Mouse (Mus musculus) heart, embryonic 14.5 days (tissue): ENCODE results near the gene Slc2a12. TPM values are rescaled to one million over a fixed set of nuclear protein-coding genes. Genes with fewer than 3 reads are reported as not detected.

ENCODE experiments used
- ATAC-seq: fragments of 200-750 bp; cut with Nextera tagmentation; 2 replicates; pipeline ENCODE4 v1.8.0; 2017; ENCODE audit warnings: low read depth, moderate TSS enrichment; ENCODE audit not compliant: insufficient number of reproducible peaks, insufficient read depth, low FRiP score
- H3K27ac ChIP-seq, 2 experiments: fragments of 200-500 bp in 1 of 2; fragments of 300-500 bp in 1 of 2; sonication (generic) in 1 of 2; replicated peaks in 1 of 2; 2 replicates each; pipeline ENCODE4 v1.5.1; 2012 to 2014; ENCODE audit warnings: low read depth in 2 of 2, low read length in 2 of 2, control low read depth in 1 of 2, mild to moderate bottlenecking in 1 of 2, mixed read lengths in 1 of 2; ENCODE audit not compliant: control insufficient read depth in 1 of 2, insufficient read depth in 1 of 2
- H3K27me3 ChIP-seq: fragments of 300-500 bp; sonication (generic); 2 replicates; pipeline ENCODE4 v1.6.1; 2014; ENCODE audit warnings: mild to moderate bottlenecking, low read length, control low read depth; ENCODE audit not compliant: control insufficient read depth, insufficient read depth
- H3K36me3 ChIP-seq: fragments of 300-500 bp; sonication (generic); 2 replicates; pipeline ENCODE4 v1.6.1; 2014; ENCODE audit warnings: mild to moderate bottlenecking, control low read depth, low read length, mixed read lengths; ENCODE audit not compliant: control insufficient read depth, insufficient read depth
- H3K4me1 ChIP-seq, 2 experiments: fragments of 200-500 bp in 1 of 2; fragments of 300-500 bp in 1 of 2; sonication (generic) in 1 of 2; 2 replicates each; pipeline ENCODE4 v1.6.1; 2012 to 2014; ENCODE audit warnings: low read length in 2 of 2, control low read depth in 1 of 2, mixed read lengths in 1 of 2; ENCODE audit not compliant: control insufficient read depth in 2 of 2, insufficient read depth in 2 of 2
- H3K4me2 ChIP-seq: fragments of 300-500 bp; sonication (generic); 2 replicates; pipeline ENCODE4 v1.6.1; 2014; ENCODE audit warnings: mild to moderate bottlenecking, low read length
- H3K4me3 ChIP-seq, 2 experiments: fragments of 200-500 bp in 1 of 2; fragments of 300-500 bp in 1 of 2; sonication (generic) in 1 of 2; 2 replicates each; pipeline ENCODE4 v1.5.1; 2012 to 2014; ENCODE audit warnings: low read length in 2 of 2, mild to moderate bottlenecking in 2 of 2, control low read depth in 1 of 2, low read depth in 1 of 2, moderate library complexity in 1 of 2; ENCODE audit not compliant: control insufficient read depth in 1 of 2, insufficient read depth in 1 of 2
- H3K9ac ChIP-seq: fragments of 300-500 bp; sonication (generic); 2 replicates; pipeline ENCODE4 v1.6.1; 2014; ENCODE audit warnings: mild to moderate bottlenecking, low read length
- H3K9me3 ChIP-seq: fragments of 300-500 bp; sonication (generic); 2 replicates; pipeline ENCODE4 v1.6.1; 2016; ENCODE audit warnings: low read length, control low read depth; ENCODE audit not compliant: control insufficient read depth
- WGBS: fragments of 180-500 bp; shearing (Covaris S2); extraction: QIAGEN DNeasy Blood & Tissue Kit; methylation state at CpG from one replicate; pipeline ENCODE4 v1.1.7; 2014; 5-methylcytosine and 5-hydroxymethylcytosine counted together
- polyA plus RNA-seq: library from polyadenylated mRNA; unstranded; fragments of >200 nt; fragmentation: Nextera tagmentation; extraction: Ambion mirVana; gene quantifications from 2 replicates; pipeline ENCODE4 v1.2.1, GENCODE M21; 2014

The Slc2a12 gene
- polyA plus RNA-seq, 1 experiment from 2014 or later: 1.8 TPM

DNA sequence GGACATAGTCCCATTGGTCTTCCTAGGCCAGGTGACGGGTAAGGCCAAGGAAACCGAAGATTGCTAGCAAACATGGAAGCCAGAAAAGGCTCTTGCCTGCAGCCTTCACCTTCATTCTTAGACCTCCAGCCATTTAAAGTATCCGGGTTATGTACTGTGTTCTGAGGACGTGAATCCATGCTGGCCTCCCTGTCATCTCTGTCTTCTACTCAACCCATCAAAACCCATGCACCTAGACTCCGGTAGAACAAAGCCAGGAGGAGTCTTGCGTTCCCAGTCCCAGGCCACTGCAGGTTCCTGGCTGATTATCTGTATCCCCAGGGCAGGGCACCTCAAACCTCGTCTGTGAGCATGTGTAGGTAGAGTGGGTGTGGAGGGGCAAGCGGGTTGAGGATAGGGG is 30.3 kb upstream of the Slc2a12 start:
- Histone ChIP-seq H3K27me3 (no peaks in the 10 kb centered on the region), H3K9me3 (no peaks in the 10 kb centered on the region), H3K4me3 (no peak overlapping the region), H3K4me2 (no peak overlapping the region), H3K36me3 (no peaks in the 10 kb centered on the region), H3K9ac (no peak overlapping the region), H3K27ac (no peak overlapping the region), H3K4me1 (no peaks in the 10 kb centered on the region)
- 83% methylated on average over 8 of the region's 8 CpGs for WGBS
- no peak for ATAC-seq

DNA sequence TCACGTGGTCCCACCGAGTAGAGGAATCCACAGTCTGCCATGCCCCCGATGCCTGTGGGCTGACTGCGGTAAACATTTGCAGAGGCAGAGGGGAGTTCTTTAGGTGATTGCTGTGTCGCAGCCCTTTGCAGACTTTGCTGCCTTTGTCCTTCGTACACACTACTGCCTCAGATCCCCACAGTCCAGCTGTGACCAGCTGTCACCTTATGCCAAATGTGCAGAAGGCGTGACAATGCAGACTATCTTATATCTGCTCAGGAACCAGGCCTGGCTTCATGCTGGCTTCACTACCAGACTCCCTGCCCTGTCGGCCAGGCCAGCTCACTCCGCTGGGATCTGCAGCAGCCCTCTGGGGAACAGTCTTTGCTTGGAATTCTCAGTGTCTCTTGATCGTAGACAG is 29.5 kb upstream of the Slc2a12 start:
- no peaks in the 10 kb centered on the region for H3K27me3 ChIP-seq
- ATAC-seq: no peak
- 36% methylated on average over 10 of the region's 10 CpGs for WGBS
- H3K36me3 ChIP-seq: no peaks in the 10 kb centered on the region
- H3K4me2 ChIP-seq: no peak overlapping the region
- H3K27ac ChIP-seq: no peak overlapping the region
- H3K4me3 ChIP-seq: no peak overlapping the region
- H3K9me3 ChIP-seq: no peaks in the 10 kb centered on the region
- no peak overlapping the region for H3K9ac ChIP-seq
- no peaks in the 10 kb centered on the region for H3K4me1 ChIP-seq

DNA sequence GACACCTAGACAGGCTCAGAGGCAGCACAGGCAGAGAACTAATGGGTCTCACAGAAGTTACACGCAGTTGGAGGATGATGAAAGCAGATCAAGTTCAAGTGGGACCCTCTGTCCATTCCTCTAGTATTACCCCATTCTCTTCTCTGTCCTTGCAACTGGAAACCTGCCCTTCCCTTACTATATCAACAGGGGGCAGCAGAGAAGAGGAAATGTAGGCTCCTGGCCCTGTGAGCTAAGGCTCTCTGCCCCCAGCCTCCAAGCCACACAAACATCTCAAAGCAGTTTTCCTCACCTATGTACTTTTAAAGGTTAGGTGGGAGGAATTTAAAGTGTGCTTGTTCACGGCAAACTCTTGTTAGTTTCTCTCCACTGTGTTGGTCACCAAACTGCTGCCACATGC is 26.0 kb upstream of the Slc2a12 start:
- H3K36me3 ChIP-seq: no peaks in the 10 kb centered on the region
- no peak overlapping the region for H3K4me3 ChIP-seq
- no peak overlapping the region for H3K27ac ChIP-seq
- no peak overlapping the region for H3K9ac ChIP-seq
- WGBS: 62% methylated on average over 2 of the region's 2 CpGs
- H3K27me3 ChIP-seq: no peaks in the 10 kb centered on the region
- no peaks in the 10 kb centered on the region for H3K4me1 ChIP-seq
- ATAC-seq: no peak
- no peaks in the 10 kb centered on the region for H3K9me3 ChIP-seq
- no peak overlapping the region for H3K4me2 ChIP-seq

DNA sequence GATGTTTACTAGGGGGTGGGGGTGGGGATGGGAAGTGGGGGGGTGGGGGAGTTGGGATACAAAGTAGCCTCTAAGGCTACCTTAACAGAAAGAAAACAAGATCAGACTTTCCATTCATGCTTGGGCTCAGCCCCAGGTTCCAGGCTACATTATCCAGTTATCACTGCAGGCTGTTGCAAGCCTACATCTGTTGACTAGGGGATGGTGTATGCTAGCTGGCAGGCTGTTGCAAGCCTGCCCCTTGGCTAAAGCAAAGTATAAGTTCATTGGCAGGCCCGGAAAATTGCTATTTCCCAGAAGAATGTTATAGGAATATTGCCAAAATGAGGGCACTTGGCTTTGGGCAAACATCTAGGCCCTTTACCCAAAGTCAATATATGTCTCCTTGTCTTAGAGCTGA is 16.0 kb upstream of the Slc2a12 start:
- ATAC-seq: no peak
- Histone ChIP-seq H3K27me3 (no peaks in the 10 kb centered on the region), H3K36me3 (no peaks in the 10 kb centered on the region), H3K4me1 (no peaks in the 10 kb centered on the region), H3K9ac (no peak overlapping the region), H3K4me2 (no peak overlapping the region), H3K27ac (no peak overlapping the region), H3K9me3 (no peaks in the 10 kb centered on the region), H3K4me3 (no peak overlapping the region)
- 64% methylated on average over 1 of the region's 1 CpGs for WGBS

DNA sequence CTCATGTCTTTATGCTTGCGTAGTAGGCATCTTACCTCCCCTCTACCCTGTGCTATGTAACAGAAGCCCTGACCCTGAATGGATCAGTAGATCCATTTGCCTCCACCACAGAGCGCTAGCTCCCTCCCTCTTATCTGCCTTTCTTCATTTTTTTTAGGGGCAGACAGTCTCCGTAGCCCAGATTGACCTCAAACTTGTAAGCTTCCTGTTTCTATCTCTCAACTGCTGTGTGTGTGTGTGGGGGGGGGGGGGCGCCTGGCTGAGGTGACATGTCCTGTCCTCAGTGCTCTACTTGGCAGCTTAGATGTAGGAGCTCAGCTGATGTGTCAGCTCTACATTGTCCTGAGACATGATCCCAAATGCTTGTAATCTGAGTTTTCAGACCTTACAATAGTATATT is 13.7 kb upstream of the Slc2a12 start:
- Histone ChIP-seq H3K4me3 (no peak overlapping the region), H3K36me3 (no peaks in the 10 kb centered on the region), H3K9me3 (no peaks in the 10 kb centered on the region), H3K27ac (no peak overlapping the region), H3K27me3 (no peaks in the 10 kb centered on the region), H3K4me2 (no peak overlapping the region), H3K9ac (no peak overlapping the region), H3K4me1 (no peaks in the 10 kb centered on the region)
- WGBS: 41% methylated on average over 4 of the region's 4 CpGs
- no peak for ATAC-seq

DNA sequence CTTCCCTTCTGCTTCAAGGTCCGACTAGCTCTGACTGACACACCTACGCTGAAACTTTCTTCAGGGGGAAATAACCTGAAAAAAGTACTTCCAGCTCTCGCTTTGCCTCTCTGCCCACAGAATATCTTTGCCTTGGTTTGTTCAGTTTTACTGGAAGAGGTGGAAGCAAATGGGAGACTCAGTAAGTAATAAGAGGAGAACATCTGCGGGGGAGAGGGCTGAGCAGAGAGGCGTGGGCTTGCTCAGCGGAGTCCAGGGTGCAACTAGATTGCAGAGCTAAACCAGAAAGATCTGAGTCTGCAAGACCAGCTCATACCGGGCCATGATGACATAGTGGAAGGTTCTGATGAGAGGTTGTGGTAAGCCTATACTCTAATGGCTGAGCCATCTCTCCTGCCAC is 13.3 kb upstream of the Slc2a12 start:
- no peaks in the 10 kb centered on the region for H3K4me1 ChIP-seq
- H3K9me3 ChIP-seq: no peaks in the 10 kb centered on the region
- no peak overlapping the region for H3K4me3 ChIP-seq
- 76% methylated on average over 7 of the region's 7 CpGs for WGBS
- H3K36me3 ChIP-seq: no peaks in the 10 kb centered on the region
- H3K27ac ChIP-seq: no peak overlapping the region
- no peaks in the 10 kb centered on the region for H3K27me3 ChIP-seq
- no peak overlapping the region for H3K4me2 ChIP-seq
- ATAC-seq: no peak
- H3K9ac ChIP-seq: no peak overlapping the region

DNA sequence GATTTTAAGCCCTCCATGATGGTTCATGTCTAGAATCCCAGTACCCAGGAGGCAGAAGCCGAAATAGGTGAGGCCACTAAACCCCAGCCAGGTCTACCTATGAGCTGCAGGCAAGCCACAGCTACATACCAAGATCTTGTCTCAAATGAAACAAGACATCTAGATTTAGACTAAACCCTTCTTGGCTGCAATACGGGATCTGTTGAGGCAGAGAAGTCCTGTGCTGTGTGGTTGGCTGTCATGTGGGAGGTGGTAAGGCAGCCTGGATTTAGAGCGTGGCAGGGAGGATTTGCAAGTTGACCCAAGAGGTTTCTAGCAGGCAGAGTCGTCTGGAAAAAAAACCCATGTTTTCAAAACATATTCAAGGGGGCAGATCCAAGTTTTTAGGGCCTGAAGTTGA is 12.9 kb upstream of the Slc2a12 start:
- Histone ChIP-seq H3K4me3 (no peak overlapping the region), H3K9me3 (no peaks in the 10 kb centered on the region), H3K9ac (no peak overlapping the region), H3K4me2 (no peak overlapping the region), H3K27ac (no peak overlapping the region), H3K27me3 (no peaks in the 10 kb centered on the region), H3K36me3 (no peaks in the 10 kb centered on the region), H3K4me1 (no peaks in the 10 kb centered on the region)
- WGBS: 71% methylated on average over 4 of the region's 4 CpGs
- no peak for ATAC-seq

DNA sequence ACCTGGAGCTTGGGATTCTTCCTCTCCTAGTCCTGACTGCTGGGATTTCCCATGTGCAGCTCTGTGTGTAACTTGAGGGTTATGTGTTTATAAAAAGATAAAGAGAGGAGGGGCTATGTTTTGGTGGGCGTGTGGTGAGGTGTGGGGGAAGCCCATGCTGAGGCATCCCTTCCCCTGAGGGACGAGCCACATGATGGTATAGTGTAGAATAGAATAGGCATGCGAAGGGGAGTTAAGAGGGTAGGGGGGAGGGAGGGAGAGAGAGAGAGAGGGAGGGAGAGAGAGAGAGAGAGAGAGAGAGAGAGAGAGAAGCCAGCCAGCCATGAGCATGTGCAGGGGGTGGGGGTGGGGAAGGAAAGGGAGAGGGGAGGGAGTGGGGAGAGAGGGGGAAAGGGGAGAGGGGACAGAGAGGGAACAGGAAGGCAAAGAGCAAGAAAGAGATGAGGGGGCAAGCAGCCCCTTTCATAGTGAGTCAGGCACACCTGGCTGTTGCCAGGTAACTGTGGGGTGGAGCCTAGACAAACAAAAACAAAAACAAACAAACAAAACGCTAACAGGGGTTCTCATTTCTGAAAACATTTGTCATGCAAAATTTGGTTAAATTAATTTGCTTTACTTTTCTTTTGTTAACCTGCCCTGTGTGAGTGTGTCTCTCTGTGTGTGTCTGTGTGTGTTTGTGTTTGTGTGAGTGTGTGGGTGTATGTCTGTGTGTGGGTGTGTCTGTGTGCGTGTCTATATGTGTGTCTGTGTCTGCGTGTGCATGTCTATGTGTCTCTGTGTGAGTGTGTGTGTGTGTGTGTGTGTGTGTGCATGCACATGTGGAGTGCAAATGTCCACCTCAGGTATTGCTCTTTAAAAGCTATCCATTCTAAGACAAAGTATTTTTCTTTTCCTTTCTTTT is 11.2 kb upstream of the Slc2a12 start:
- Histone ChIP-seq H3K4me2 (no peak overlapping the region), H3K4me1 (no peaks in the 10 kb centered on the region), H3K4me3 (no peak overlapping the region), H3K36me3 (no peaks in the 10 kb centered on the region), H3K27me3 (no peaks in the 10 kb centered on the region), H3K9ac (no peak overlapping the region), H3K27ac (no peak overlapping the region), H3K9me3 (no peaks in the 10 kb centered on the region)
- ATAC-seq: no peak
- WGBS: 44% methylated on average over 6 of the region's 6 CpGs
